Mouse (Mus musculus): ENCODE measurements around the gene Fabp7. TPM values are rescaled to one million over a fixed set of nuclear protein-coding genes. Genes with fewer than 3 reads are reported as not detected.

Fabp7 gene
- polyA plus RNA-seq, 1 experiment, result not detected

- no peaks in the 10 kb centered on the region for H3K27me3 ChIP-seq (ENCODE audit: control insufficient read depth)
- H3K4me1 ChIP-seq (ENCODE audit: control insufficient read depth), result no peaks in the 10 kb centered on the region
- TF ChIP-seq TAL1 (IDR thresholded peaks at IDR 0.05; ENCODE audit: low read length) (no peak), GATA1 (IDR thresholded peaks at IDR 0.05; ENCODE audit: low read length) (no peak)
- H3K4me3 ChIP-seq (replicated peaks), result no peak overlapping the region
- no peaks in the 10 kb centered on the region for H3K9me3 ChIP-seq (ENCODE audit: control insufficient read depth, low read length)
- H3K36me3 ChIP-seq (ENCODE audit: control insufficient read depth), result no peaks in the 10 kb centered on the region
Observed at GRCm38 (mm10) chr10:57822473-57822872, 37.8 kb downstream of the Fabp7 start.

GRCm38 (mm10) chr10:57828649-57829048, 44.0 kb downstream of the Fabp7 start:
- Histone ChIP-seq H3K27me3 (ENCODE audit: control insufficient read depth) (no peaks in the 10 kb centered on the region), H3K4me1 (ENCODE audit: control insufficient read depth) (no peaks in the 10 kb centered on the region), H3K9me3 (ENCODE audit: control insufficient read depth, low read length) (no peaks in the 10 kb centered on the region), H3K4me3 (replicated peaks) (no peak overlapping the region), H3K36me3 (ENCODE audit: control insufficient read depth) (no peaks in the 10 kb centered on the region)
- TF ChIP-seq GATA1 (IDR thresholded peaks at IDR 0.05; ENCODE audit: low read length) (no peak), TAL1 (IDR thresholded peaks at IDR 0.05; ENCODE audit: low read length) (no peak)

- TF ChIP-seq GATA1 (IDR thresholded peaks at IDR 0.05; ENCODE audit: low read length), result no peak
- TF ChIP-seq TAL1 (IDR thresholded peaks at IDR 0.05; ENCODE audit: low read length), result no peak
- no peak overlapping the region for H3K4me3 ChIP-seq (replicated peaks)
- H3K36me3 ChIP-seq (ENCODE audit: control insufficient read depth), result no peaks in the 10 kb centered on the region
- no peaks in the 10 kb centered on the region for H3K4me1 ChIP-seq (ENCODE audit: control insufficient read depth)
- H3K9me3 ChIP-seq (ENCODE audit: control insufficient read depth, low read length), result no peaks in the 10 kb centered on the region
- no peaks in the 10 kb centered on the region for H3K27me3 ChIP-seq (ENCODE audit: control insufficient read depth)
Observed at GRCm38 (mm10) chr10:57829621-57830020, 44.9 kb downstream of the Fabp7 start.

- Histone ChIP-seq H3K4me1 (ENCODE audit: control insufficient read depth) (no peaks in the 10 kb centered on the region), H3K4me3 (replicated peaks) (no peak overlapping the region), H3K27me3 (ENCODE audit: control insufficient read depth) (no peaks in the 10 kb centered on the region), H3K36me3 (ENCODE audit: control insufficient read depth) (no peaks in the 10 kb centered on the region), H3K9me3 (ENCODE audit: control insufficient read depth, low read length) (no peaks in the 10 kb centered on the region)
- TF ChIP-seq GATA1 (IDR thresholded peaks at IDR 0.05; ENCODE audit: low read length), result no peak
Observed at GRCm38 (mm10) chr10:57835094-57835493, 50.4 kb downstream of the Fabp7 start.

- TF ChIP-seq GATA1 (IDR thresholded peaks at IDR 0.05; ENCODE audit: low read length), result no peak
- no peak for TF ChIP-seq TAL1 (IDR thresholded peaks at IDR 0.05; ENCODE audit: low read length)
- Histone ChIP-seq H3K36me3 (ENCODE audit: control insufficient read depth) (no peaks in the 10 kb centered on the region), H3K9me3 (ENCODE audit: control insufficient read depth, low read length) (no peaks in the 10 kb centered on the region), H3K27me3 (ENCODE audit: control insufficient read depth) (no peaks in the 10 kb centered on the region), H3K4me1 (ENCODE audit: control insufficient read depth) (no peaks in the 10 kb centered on the region), H3K4me3 (replicated peaks) (no peak overlapping the region)
Observed at GRCm38 (mm10) chr10:57835982-57836381, 51.3 kb downstream of the Fabp7 start.

Other genes starting within 250 kb of the Fabp7 start
- gene Pkib, start 152.9 kb upstream of the Fabp7 start, polyA plus RNA-seq (2012), result 0.01 TPM in 1 of 2 replicates, not detected in the other
- gene Smpdl3a, start 9.5 kb downstream of the Fabp7 start, polyA plus RNA-seq (2012), result 0.55 and 0.86 TPM in 2 replicates

Data from erythroblast, embryonic 14.5 days (primary cell).